Mouse (Mus musculus) forebrain, embryonic 15.5 days (tissue): ENCODE measurements around the gene Dnmt3a. TPM values are rescaled to one million over a fixed set of nuclear protein-coding genes. Genes with fewer than 3 reads are reported as not detected.

ENCODE experiments used
- ATAC-seq: fragments of 200-750 bp; cut with Nextera tagmentation; replicated peaks from 2 replicates; pipeline ENCODE4 v1.8.0; 2017; ENCODE audit warnings: mild to moderate bottlenecking, moderate TSS enrichment, moderate library complexity
- H3K27ac ChIP-seq: fragments of 300-500 bp; sonication (generic); replicated peaks from 2 replicates; pipeline ENCODE4 v1.5.1; 2015; ENCODE audit warnings: mild to moderate bottlenecking, inconsistent platforms
- H3K27me3 ChIP-seq: fragments of 300-500 bp; sonication (generic); 2 replicates; pipeline ENCODE4 v1.6.1; 2015; ENCODE audit warnings: inconsistent platforms
- H3K36me3 ChIP-seq: fragments of 300-500 bp; sonication (generic); 2 replicates; pipeline ENCODE4 v1.6.1; 2015; ENCODE audit warnings: mild to moderate bottlenecking, inconsistent platforms
- H3K4me1 ChIP-seq: fragments of 300-500 bp; sonication (generic); 2 replicates; pipeline ENCODE4 v1.6.1; 2015; ENCODE audit warnings: inconsistent platforms
- H3K4me2 ChIP-seq: fragments of 300-500 bp; sonication (generic); replicated peaks from 2 replicates; pipeline ENCODE4 v1.6.1; 2015; ENCODE audit warnings: mild to moderate bottlenecking, inconsistent platforms
- H3K4me3 ChIP-seq: fragments of 300-500 bp; sonication (generic); 2 replicates; pipeline ENCODE4 v1.5.1; 2015; ENCODE audit warnings: mild to moderate bottlenecking, inconsistent platforms
- H3K9ac ChIP-seq: fragments of 300-500 bp; sonication (generic); replicated peaks from 2 replicates; pipeline ENCODE4 v1.6.1; 2015; ENCODE audit warnings: mild to moderate bottlenecking, inconsistent platforms
- H3K9me3 ChIP-seq: fragments of 300-500 bp; sonication (generic); 2 replicates; pipeline ENCODE4 v1.6.1; 2016; ENCODE audit warnings: inconsistent platforms
- WGBS: fragments of 180-500 bp; shearing (Covaris S2); methylation state at CpG from one replicate; pipeline ENCODE4 v1.1.7; 2015; ENCODE audit warnings: mixed read lengths; 5-methylcytosine and 5-hydroxymethylcytosine counted together
- polyA plus RNA-seq: library from polyadenylated mRNA; unstranded; fragments of >200 nt; fragmentation: Nextera tagmentation; extraction: Ambion mirVana; gene quantifications from 2 replicates; pipeline ENCODE4 v1.2.1, GENCODE M21; 2015

Dnmt3a gene
- polyA plus RNA-seq, 1 experiment from 2014 or later = 95.4 TPM

GRCm38 (mm10) chr12:3809520-3810180 lies 3.8 kb downstream of the Dnmt3a start:
- Histone ChIP-seq H3K4me3 (no peak overlapping the region), H3K9ac (no peak overlapping the region), H3K36me3 (no peaks in the 10 kb centered on the region), H3K4me1 (peaks cover 46% of the 10 kb centered on the region), H3K9me3 (no peaks in the 10 kb centered on the region), H3K27me3 (no peaks in the 10 kb centered on the region), H3K27ac (no peak overlapping the region), H3K4me2 (no peak overlapping the region)
- WGBS = 74% methylated on average over 7 of the region's 7 CpGs
- ATAC-seq = no peak

GRCm38 (mm10) chr12:3810455-3810854 lies 4.6 kb downstream of the Dnmt3a start:
- no peaks in the 10 kb centered on the region for H3K9me3 ChIP-seq
- 44% methylated on average over 4 of the region's 4 CpGs for WGBS
- H3K4me1 ChIP-seq = peaks cover 50% of the 10 kb centered on the region
- no peaks in the 10 kb centered on the region for H3K36me3 ChIP-seq
- H3K4me3 ChIP-seq = no peak overlapping the region
- H3K4me2 ChIP-seq = no peak overlapping the region
- no peak for ATAC-seq
- H3K27ac ChIP-seq = no peak overlapping the region
- H3K27me3 ChIP-seq = no peaks in the 10 kb centered on the region
- H3K9ac ChIP-seq = no peak overlapping the region

- no peaks in the 10 kb centered on the region for H3K9me3 ChIP-seq
- H3K27ac ChIP-seq = no peak overlapping the region
- no peaks in the 10 kb centered on the region for H3K27me3 ChIP-seq
- H3K4me3 ChIP-seq = no peak overlapping the region
- H3K36me3 ChIP-seq = no peaks in the 10 kb centered on the region
- H3K4me1 ChIP-seq = peaks cover 47% of the 10 kb centered on the region
- no peak overlapping the region for H3K4me2 ChIP-seq
- WGBS = 25% methylated on average over 5 of the region's 5 CpGs
- no peak overlapping the region for H3K9ac ChIP-seq
- ATAC-seq = no peak
These were observed 5.8 kb downstream of the Dnmt3a start for GRCm38 (mm10) chr12:3811596-3811995.

- Histone ChIP-seq H3K36me3 (no peaks in the 10 kb centered on the region), H3K4me1 (peaks cover 48% of the 10 kb centered on the region), H3K4me2 (no peak overlapping the region), H3K9ac (no peak overlapping the region), H3K27me3 (no peaks in the 10 kb centered on the region), H3K4me3 (no peak overlapping the region), H3K9me3 (no peaks in the 10 kb centered on the region), H3K27ac (no peak overlapping the region)
- ATAC-seq = no peak
- WGBS = 47% methylated on average over 6 of the region's 6 CpGs
These were observed 6.4 kb downstream of the Dnmt3a start for GRCm38 (mm10) chr12:3812251-3812650.

GRCm38 (mm10) chr12:3813138-3813537 lies 7.3 kb downstream of the Dnmt3a start:
- no peak overlapping the region for H3K4me2 ChIP-seq
- no peak overlapping the region for H3K4me3 ChIP-seq
- H3K9me3 ChIP-seq = no peaks in the 10 kb centered on the region
- H3K27ac ChIP-seq = no peak overlapping the region
- no peaks in the 10 kb centered on the region for H3K36me3 ChIP-seq
- H3K9ac ChIP-seq = no peak overlapping the region
- no peak for ATAC-seq
- WGBS = 93% methylated on average over 8 of the region's 8 CpGs
- no peaks in the 10 kb centered on the region for H3K27me3 ChIP-seq
- peaks cover 53% of the 10 kb centered on the region for H3K4me1 ChIP-seq

GRCm38 (mm10) chr12:3815386-3815785 lies 9.6 kb downstream of the Dnmt3a start:
- H3K9ac ChIP-seq = no peak overlapping the region
- no peak for ATAC-seq
- H3K4me2 ChIP-seq = no peak overlapping the region
- H3K4me3 ChIP-seq = no peak overlapping the region
- H3K36me3 ChIP-seq = no peaks in the 10 kb centered on the region
- H3K4me1 ChIP-seq = peaks cover 46% of the 10 kb centered on the region
- no peaks in the 10 kb centered on the region for H3K27me3 ChIP-seq
- H3K9me3 ChIP-seq = no peaks in the 10 kb centered on the region
- 46% methylated on average over 6 of the region's 6 CpGs for WGBS
- no peak overlapping the region for H3K27ac ChIP-seq

GRCm38 (mm10) chr12:3817033-3817432 lies 11.2 kb downstream of the Dnmt3a start:
- H3K9me3 ChIP-seq = no peaks in the 10 kb centered on the region
- 65% methylated on average over 7 of the region's 7 CpGs for WGBS
- no peak overlapping the region for H3K4me2 ChIP-seq
- no peak overlapping the region for H3K9ac ChIP-seq
- no peaks in the 10 kb centered on the region for H3K27me3 ChIP-seq
- H3K4me3 ChIP-seq = no peak overlapping the region
- ATAC-seq = no peak
- H3K27ac ChIP-seq = no peak overlapping the region
- peaks cover 31% of the 10 kb centered on the region for H3K4me1 ChIP-seq
- H3K36me3 ChIP-seq = no peaks in the 10 kb centered on the region

GRCm38 (mm10) chr12:3817566-3817965 lies 11.8 kb downstream of the Dnmt3a start:
- peaks cover 26% of the 10 kb centered on the region for H3K4me1 ChIP-seq
- H3K9ac ChIP-seq = no peak overlapping the region

GRCm38 (mm10) chr12:3819899-3820298 lies 14.1 kb downstream of the Dnmt3a start:
- H3K27ac ChIP-seq = no peak overlapping the region
- H3K36me3 ChIP-seq = no peaks in the 10 kb centered on the region
- peaks cover 42% of the 10 kb centered on the region for H3K4me1 ChIP-seq
- no peaks in the 10 kb centered on the region for H3K9me3 ChIP-seq
- no peaks in the 10 kb centered on the region for H3K27me3 ChIP-seq
- no peak overlapping the region for H3K4me2 ChIP-seq
- H3K9ac ChIP-seq = no peak overlapping the region
- no peak for ATAC-seq
- no peak overlapping the region for H3K4me3 ChIP-seq
- WGBS = 45% methylated on average over 4 of the region's 4 CpGs

More at GRCm38 (mm10) chr12:3817566-3817965, 11.8 kb downstream of the Dnmt3a start:
- H3K27me3 ChIP-seq = no peaks in the 10 kb centered on the region
- no peak for ATAC-seq
- no peaks in the 10 kb centered on the region for H3K36me3 ChIP-seq
- H3K4me3 ChIP-seq = no peak overlapping the region
- WGBS = 59% methylated on average over 5 of the region's 5 CpGs
- H3K27ac ChIP-seq = no peak overlapping the region
- H3K4me2 ChIP-seq = no peak overlapping the region
- H3K9me3 ChIP-seq = no peaks in the 10 kb centered on the region

GRCm38 (mm10) chr12:3823408-3823807 lies 17.6 kb downstream of the Dnmt3a start:
- peaks cover 36% of the 10 kb centered on the region for H3K4me1 ChIP-seq
- ATAC-seq = peak; percentile 49; the same call in 1 of the 2 replicates
- H3K4me3 ChIP-seq = no peak overlapping the region
- H3K27me3 ChIP-seq = no peaks in the 10 kb centered on the region
- no peak overlapping the region for H3K4me2 ChIP-seq
- no peak overlapping the region for H3K27ac ChIP-seq
- 40% methylated on average over 5 of the region's 5 CpGs for WGBS
- H3K9ac ChIP-seq = no peak overlapping the region
- no peaks in the 10 kb centered on the region for H3K9me3 ChIP-seq
- H3K36me3 ChIP-seq = no peaks in the 10 kb centered on the region

GRCm38 (mm10) chr12:3824906-3825713 lies 19.3 kb downstream of the Dnmt3a start:
- H3K27ac ChIP-seq = no peak overlapping the region
- no peak overlapping the region for H3K4me3 ChIP-seq
- H3K9ac ChIP-seq = no peak overlapping the region
- no peak overlapping the region for H3K4me2 ChIP-seq
- peaks cover 27% of the 10 kb centered on the region for H3K4me1 ChIP-seq
- no peaks in the 10 kb centered on the region for H3K27me3 ChIP-seq
- no peaks in the 10 kb centered on the region for H3K36me3 ChIP-seq
- H3K9me3 ChIP-seq = no peaks in the 10 kb centered on the region
- WGBS = 82% methylated on average over 5 of the region's 5 CpGs
- ATAC-seq = no peak

- Histone ChIP-seq H3K9me3 (no peaks in the 10 kb centered on the region), H3K36me3 (no peaks in the 10 kb centered on the region), H3K4me3 (no peak overlapping the region), H3K4me1 (peaks cover 27% of the 10 kb centered on the region), H3K4me2 (no peak overlapping the region), H3K27me3 (no peaks in the 10 kb centered on the region), H3K27ac (no peak overlapping the region), H3K9ac (no peak overlapping the region)
- 66% methylated on average over 12 of the region's 12 CpGs for WGBS
- ATAC-seq = no peak
These were observed 19.9 kb downstream of the Dnmt3a start for GRCm38 (mm10) chr12:3825714-3826080.
